Mouse (Mus musculus) neural tube, embryonic 10.5 days (tissue): ENCODE measurements around the gene Jag1.

Source experiments
- DNase-seq: peaks from one replicate; pipeline ENCODE4 v3.0.0-alpha.2; 2017; ENCODE audit warnings: low spot score; ENCODE audit errors: extremely low spot score

Gene Jag1

DNA sequence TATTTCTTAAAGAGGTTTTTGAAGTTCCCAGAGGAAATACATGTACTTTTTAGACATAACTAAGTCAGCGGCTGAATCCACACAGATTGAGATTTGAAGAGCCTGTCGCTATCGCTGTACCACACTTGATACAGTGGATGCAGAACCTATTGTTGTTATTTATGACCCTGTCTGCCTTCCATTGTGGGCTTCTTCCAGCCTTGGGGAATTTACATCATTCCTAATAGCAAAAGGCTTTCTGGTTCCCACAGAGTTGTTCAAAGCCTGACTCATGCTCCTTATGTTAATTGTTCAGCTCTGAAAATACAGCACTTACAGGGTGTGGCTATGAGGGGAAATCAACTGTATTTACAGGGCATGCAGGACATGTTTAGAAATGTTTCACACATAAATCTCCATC, 51.9 kb downstream of the Jag1 start:
- DNase-seq = no peak

DNA sequence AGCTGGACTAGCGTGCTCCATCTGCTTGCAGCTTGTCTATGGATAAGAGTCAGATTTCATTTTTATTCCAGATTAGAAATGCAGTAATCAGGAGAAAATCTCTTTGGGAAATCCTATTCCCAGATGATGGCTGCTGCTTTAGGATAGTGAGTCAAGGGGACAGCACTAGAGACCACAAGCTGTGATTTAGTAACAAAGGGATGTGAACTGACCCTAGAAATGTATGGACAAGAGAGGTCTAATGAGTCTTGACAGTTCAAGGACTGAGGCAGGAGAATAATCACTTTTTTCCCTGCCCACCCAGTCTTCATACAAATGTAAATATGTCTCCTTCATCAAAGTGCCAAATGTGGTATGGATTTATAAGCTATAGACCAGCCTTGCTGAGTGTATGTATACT, 52.6 kb downstream of the Jag1 start:
- DNase-seq = no peak

DNA sequence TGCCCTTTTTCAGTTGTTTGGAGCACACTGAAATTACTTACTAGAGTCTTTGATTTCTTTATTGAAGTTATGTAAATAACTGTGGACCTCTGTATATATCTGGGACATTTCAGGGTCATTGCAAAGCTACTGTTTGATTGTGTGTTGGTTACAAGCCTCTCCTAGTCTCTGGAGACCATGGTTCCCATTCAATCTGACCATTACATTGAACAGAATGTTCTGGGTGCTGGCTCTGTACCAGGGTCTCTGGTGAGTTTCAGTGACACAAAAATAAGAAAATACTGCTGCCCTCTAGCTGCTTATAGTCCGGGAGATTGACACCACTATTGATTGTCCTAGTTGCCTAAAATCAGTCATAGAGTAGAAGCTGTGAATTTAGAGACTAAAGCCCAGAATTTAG, 66.5 kb downstream of the Jag1 start:
- no peak for DNase-seq

DNA sequence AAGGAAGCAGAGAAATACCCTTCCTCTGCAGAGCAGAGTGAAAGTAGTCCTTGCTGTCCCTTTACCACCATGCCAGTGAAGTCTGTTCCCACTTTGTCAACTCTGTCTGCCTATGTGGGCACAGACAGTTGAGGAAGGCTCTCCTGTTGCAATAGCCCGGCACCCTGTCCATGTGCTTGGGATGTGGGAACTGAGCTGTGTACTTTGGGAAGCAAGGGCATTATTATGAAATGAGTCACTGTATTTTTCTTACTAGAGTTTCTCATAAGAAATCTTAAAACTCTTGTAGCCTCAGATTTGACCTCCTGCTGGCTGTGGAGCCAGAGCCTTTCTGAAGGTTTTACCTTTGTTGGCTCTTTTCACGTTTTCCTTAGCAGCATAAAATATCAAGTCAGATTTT, 67.1 kb downstream of the Jag1 start:
- no peak for DNase-seq

DNA sequence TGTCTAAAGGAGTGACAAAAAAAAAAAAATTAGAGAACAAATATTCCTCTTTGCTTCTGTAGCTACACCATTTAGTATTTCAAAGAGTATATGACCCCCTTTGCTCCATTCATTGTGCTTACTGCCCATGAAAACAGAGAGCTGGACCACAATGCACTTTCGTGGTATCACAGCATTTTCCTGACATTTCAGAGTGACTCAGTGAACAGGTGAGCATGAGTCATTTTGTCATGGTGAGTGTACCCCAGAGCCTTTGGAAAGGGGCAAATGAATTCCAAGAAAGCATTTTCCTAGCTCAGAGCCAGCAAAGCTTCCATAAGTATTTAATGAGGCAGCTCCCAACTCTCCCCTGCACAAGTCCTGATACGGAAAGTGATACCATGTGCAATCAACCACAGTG, 72.3 kb downstream of the Jag1 start:
- DNase-seq = no peak
